Mouse (Mus musculus): ENCODE data around the gene Spata17.

Gene Spata17

GRCm38 (mm10) chr1:187004306-187004705 lies 211.0 kb downstream of the Spata17 start:
- no peak for DNase-seq (ENCODE audit: low spot score)

GRCm38 (mm10) chr1:187003441-187003861 lies 211.8 kb downstream of the Spata17 start:
- no peak for DNase-seq (ENCODE audit: low spot score)

GRCm38 (mm10) chr1:186997596-186998304 lies 217.5 kb downstream of the Spata17 start:
- DNase-seq (ENCODE audit: low spot score) = no peak
